Mouse (Mus musculus) heart, adult 2 months (tissue): ENCODE data around the gene Olfr71.

Experiments used
- CTCF ChIP-seq: fragments of 200-600 bp; IDR thresholded peaks from 2 replicates; pipeline ENCODE4 v1.8.1; 2022; ENCODE audit warnings: antibody characterized with exemption, mild to moderate bottlenecking, moderate library complexity
- EP300 ChIP-seq: fragments of 200-500 bp; IDR thresholded peaks from 2 replicates; pipeline ENCODE4 v1.6.1; 2011; ENCODE audit warnings: low read depth, low read length, control low read depth; ENCODE audit not compliant: insufficient read depth
- POLR2A ChIP-seq: fragments of 200-500 bp; IDR thresholded peaks from 2 replicates; pipeline ENCODE4 v1.6.1; 2011; ENCODE audit warnings: mild to moderate bottlenecking, low read depth, low read length, control low read depth; ENCODE audit not compliant: insufficient read depth

- no peak for TF ChIP-seq POLR2A
- no peak for TF ChIP-seq CTCF
- TF ChIP-seq EP300 = no peak
Measured at GRCm38 (mm10) chr4:43720491-43721228, 10.6 kb upstream of the Olfr71 start.
